Mouse (Mus musculus) left cerebral cortex, postnatal 14 days (tissue): Measurements from ENCODE around the gene Nabp2. TPM values are rescaled to one million over a fixed set of nuclear protein-coding genes. Genes with fewer than 3 reads are reported as not detected.

Experiments used
- DNase-seq, 2 experiments: peaks; one replicate each; pipeline ENCODE4 v3.0.0; 2021 to 2022; ENCODE audit warnings: low spot score in 2 of 2, mixed read lengths in 1 of 2
- intact Hi-C: fragments of 180-260 bp; cut with DNase I; formaldehyde crosslinking; loops from one replicate; pipeline ENCODE4 v1.15.1; 2025
- total RNA-seq, 2 experiments: library from RNA; stranded (reverse); gene quantifications; 2 replicates each; pipeline ENCODE4 v1.2.3; 2021

Gene Nabp2
- total RNA-seq, 2 experiments from 2014 or later = 88.3 to 92.5 TPM

GRCm38 (mm10) chr10:128396716-128397264, 14.5 kb downstream of the Nabp2 start:
- intact Hi-C loops = no loop called here

DNA sequence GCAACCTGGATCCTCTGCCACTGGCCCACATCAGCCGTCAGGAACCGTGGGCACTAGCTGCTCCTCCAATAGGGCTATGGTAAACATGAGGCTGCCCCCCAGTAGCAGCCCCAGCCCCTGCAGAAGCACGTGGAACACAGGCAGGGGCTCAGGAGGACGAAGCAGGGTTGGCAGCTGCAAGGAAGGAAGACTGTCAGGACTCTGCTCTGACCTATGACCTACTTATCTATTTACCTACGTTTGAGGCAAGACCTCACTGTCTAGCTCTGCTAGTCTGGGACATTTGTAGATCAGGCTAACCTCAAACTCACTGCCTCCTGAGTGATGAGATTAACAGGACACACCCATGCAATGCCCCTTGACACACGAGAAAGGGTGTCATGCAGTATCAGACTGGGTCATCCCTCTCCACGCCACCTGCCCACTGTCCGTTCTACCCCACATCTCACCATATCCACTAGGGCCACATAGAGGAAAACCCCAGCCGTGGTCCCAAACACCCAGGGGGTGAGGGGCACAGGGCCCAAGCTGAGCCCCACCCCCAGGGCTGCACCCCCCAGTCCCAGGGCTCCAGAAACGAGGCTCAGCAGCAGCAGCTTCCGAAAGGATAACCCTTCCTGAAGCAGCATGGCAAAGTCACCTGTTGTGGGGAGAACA, 15.1 kb downstream of the Nabp2 start:
- DNase-seq = no peak
- intact Hi-C loops = no loop called here

More at GRCm38 (mm10) chr10:128396716-128397264, 14.5 kb downstream of the Nabp2 start:
- no peak for DNase-seq

DNA sequence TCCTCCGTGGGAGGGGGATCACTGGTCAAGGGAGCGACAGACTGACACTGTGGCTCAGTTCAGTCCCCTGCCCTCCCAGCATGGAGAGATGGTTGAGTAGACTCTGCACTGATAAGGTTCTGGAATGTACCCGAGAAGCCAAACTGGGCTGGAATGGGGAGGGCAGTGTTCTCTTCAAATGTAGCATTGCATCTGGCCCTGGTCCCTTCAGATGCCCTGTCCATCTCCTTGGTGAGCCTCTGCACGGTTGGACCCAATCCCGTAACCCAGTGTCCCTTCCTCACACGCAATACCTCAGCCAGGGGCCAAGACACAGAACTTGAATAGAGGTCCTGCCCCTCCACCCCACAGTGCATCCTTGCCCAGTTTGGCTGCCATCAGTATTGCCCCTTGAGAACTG, 19.4 kb downstream of the Nabp2 start:
- no peak for DNase-seq
- intact Hi-C loops = no loop called here

DNA sequence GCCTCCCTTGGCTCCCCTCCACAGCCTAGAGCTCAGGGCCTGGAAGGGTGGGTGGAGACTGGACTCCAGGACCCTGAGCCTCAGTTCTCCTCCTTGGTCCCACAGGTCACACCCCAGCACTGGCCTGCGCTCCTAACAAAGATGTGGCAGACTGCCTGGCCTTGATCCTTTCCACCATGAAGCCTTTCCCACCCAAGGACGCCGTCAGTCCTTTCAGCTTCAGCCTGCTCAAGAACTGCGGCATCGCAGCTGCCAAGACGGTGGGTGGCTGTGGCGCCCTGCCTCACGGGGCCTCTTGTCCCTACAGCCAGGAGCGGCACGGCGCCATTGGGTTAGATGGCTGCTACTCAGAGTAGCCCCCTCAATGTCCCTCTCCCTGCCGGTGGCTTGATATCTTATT, 20.9 kb downstream of the Nabp2 start:
- no peak for DNase-seq
- intact Hi-C loops = no loop called here

GRCm38 (mm10) chr10:128389570-128389969, 21.7 kb downstream of the Nabp2 start:
- intact Hi-C loops = no loop called here
- no peak for DNase-seq

DNA sequence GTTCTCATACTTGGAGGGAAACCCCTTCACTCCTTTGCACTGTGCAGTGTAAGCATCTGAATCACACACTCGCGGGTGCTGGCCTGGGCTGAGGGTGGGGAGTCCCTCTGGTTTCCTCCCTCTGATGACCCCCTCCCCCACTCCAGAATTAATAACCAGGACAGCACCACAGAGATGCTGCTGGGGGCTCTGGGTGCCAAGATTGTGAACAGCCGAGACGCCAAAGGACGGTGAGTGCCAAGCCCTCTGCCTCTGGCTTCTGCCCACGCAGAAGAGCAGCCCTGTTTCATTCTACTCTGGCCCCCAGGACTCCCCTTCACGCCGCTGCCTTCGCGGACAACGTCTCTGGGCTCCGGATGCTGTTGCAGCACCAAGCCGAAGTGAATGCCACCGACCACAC, 22.4 kb downstream of the Nabp2 start:
- DNase-seq = no peak
- intact Hi-C loops = no loop called here

DNA sequence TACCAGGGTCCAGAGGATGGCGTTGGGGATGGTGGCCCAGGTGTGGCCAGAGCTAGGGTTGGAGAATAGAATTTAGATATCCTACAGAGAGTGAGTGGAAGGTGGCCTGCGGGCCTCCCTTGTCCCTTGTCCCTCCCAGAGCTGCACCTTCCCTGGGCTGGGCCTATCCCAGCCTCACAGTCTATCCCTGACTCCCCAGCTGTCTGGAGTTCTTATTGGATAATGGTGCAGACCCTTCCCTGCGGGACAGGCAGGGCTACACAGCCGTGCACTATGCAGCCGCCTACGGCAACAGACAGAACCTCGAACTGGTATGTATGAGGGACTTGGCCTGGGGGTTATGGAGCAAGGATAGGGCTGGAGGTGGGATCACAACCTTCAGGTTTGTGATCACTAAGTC, 25.4 kb downstream of the Nabp2 start:
- DNase-seq = no peak
- intact Hi-C loops = no loop called here

DNA sequence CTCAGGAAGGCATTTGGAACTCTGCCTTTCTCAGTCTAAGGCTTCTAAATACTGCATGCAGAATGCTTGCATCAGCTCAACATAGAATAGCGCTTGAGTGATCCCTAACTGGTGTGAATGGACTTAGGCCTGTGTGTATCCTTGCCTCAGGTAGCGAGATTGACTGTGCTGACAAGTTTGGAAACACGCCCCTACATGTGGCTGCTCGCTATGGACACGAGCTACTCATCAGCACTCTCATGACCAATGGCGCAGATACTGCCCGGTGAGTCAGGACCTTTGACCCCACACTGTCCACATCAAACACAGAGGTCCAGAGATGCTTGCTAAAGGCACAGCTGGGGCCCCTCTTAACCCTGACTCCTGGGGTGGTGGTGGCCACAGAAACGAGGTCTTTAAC, 28.8 kb downstream of the Nabp2 start:
- intact Hi-C loops = no loop called here
- DNase-seq = no peak

DNA sequence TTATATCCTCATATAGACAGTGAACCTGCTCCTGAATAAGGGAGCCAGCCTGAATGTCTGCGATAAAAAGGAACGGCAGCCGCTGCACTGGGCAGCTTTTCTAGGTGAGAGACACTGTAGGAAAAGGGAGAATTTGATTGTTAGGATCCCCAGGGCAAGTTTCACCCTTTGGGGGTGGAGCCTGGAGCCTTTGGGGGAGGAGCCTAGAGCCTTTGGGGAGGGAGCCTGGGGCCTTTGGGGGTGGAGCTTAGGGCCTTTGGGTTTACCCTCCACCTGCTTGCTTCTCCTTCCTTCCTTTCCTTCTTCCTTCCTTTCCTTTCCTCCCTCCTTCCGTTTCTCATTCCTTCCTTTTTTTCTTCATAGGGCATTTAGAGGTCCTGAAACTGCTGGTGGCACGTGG, 30.7 kb downstream of the Nabp2 start:
- DNase-seq = no peak
- intact Hi-C loops = no loop called here

DNA sequence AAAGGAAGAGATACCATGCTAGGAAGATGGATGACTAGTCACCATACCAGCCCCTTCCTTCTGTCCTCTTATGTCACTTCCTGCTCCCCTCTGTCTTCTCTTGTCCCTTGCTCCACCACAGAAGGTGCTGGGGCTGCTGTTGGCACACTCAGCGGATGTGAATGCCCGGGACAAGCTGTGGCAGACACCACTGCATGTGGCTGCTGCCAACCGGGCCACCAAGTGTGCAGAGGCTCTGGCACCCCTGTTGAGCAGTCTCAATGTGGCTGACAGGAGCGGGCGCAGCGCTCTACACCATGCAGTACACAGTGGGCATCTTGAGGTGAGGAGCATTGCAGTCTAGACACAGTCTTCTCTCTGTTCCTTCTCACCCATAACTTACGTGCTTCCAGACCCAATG, 32.0 kb downstream of the Nabp2 start:
- intact Hi-C loops = loop anchor here (10.0 kb wide), 1 partner anchor 166 kb away; the partner anchor contains the start of genes Rpl41 and Zc3h10
- DNase-seq = no peak

- intact Hi-C loops = loop anchor here (10.0 kb wide), 1 partner anchor 166 kb away; the partner anchor contains the start of genes Rpl41 and Zc3h10
- DNase-seq = no peak
These were observed 32.8 kb downstream of the Nabp2 start for GRCm38 (mm10) chr10:128378462-128378861.

GRCm38 (mm10) chr10:128377940-128378448, 33.3 kb downstream of the Nabp2 start:
- intact Hi-C loops = loop anchor here (10.0 kb wide), 1 partner anchor 167 kb away; the partner anchor contains the start of genes Rpl41 and Zc3h10
- DNase-seq = no peak

- intact Hi-C loops = loop anchor here (10.0 kb wide), 1 partner anchor 167 kb away; the partner anchor contains the start of genes Rpl41 and Zc3h10
- peak in 1 of 2 experiments; percentile 47 for DNase-seq
These were observed 33.9 kb downstream of the Nabp2 start for GRCm38 (mm10) chr10:128377222-128377939.

DNA sequence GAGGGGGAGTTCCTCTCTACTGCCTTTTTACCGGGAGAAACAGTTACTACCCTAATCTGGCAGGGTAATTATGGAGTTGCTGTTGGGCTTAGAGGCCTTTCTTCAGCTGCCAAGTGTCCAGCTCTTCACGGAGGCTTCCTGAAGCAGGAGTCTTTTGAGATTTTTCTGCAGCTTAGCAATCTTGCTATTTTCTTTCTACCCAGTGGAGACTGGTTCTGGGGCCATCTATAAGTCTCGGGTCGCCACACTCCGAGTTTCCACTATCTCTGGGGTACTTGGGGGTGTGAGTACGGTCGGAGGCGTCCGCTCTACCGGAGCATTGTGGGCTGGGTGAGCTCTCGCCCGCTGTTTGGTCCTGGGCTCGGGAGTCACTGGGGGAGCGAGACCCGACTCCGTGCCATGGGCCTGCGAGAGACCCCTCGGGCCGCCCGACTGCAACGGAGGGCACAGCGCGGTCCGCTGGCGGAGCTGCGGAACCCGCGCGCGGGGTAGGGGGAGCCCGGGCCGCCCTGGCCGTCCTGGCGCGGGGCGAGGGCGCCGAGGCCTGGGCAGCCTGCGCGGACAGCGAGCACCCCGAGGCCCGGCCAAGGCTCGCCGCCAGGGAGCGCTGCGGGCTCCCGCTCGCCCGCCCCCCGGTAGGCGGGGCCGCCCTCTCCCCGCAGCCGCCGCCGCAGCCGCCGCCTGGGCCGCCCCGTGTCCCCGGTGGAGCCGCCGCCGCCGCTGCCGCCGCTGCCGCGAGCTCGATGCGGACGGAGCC, 34.7 kb downstream of the Nabp2 start, which contains the start of gene Ankrd52:
Gene Ankrd52, plus strand, starts transcription at position 661 of the 757 bp plus-strand sequence.
- DNase-seq = peak in 1 of 2 experiments; percentile 80
- intact Hi-C loops = loop anchor here (10.0 kb wide), 1 partner anchor 168 kb away; the partner anchor contains the start of genes Rpl41 and Zc3h10

GRCm38 (mm10) chr10:128376099-128376454, 35.2 kb downstream of the Nabp2 start:
- intact Hi-C loops = loop anchor here (10.0 kb wide), 1 partner anchor 169 kb away; the partner anchor contains the start of genes Rpl41 and Zc3h10

DNA sequence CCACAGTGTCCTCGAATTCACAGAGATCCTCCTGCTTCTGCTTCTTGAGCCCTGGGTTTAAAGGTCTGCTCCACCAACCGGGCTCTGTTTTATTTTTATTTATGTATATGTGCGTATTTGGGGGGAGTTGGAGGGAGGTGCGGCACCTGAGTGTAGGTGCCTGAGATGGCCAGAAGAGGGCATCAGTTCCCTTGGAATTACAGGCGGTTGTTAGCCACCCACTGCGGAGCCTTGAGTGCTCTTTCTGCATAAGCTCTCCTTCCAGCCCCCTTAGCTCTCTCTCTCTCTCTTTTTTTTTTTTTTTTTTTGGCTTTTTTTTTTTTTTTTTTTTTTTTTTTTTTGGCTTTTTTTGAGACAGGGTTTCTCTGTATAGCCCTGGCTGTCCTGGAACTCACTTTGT, 36.9 kb downstream of the Nabp2 start:
- peak; percentile 9 to 47 for DNase-seq
- intact Hi-C loops = loop anchor here (10.0 kb wide), 1 partner anchor 170 kb away; the partner anchor contains the start of genes Rpl41 and Zc3h10

More at GRCm38 (mm10) chr10:128376099-128376454, 35.2 kb downstream of the Nabp2 start:
- no peak for DNase-seq

GRCm38 (mm10) chr10:128372989-128373748, 38.1 kb downstream of the Nabp2 start:
- intact Hi-C loops = loop anchor here (10.0 kb wide), 1 partner anchor 172 kb away; the partner anchor contains the start of genes Rpl41 and Zc3h10
- DNase-seq = no peak

- intact Hi-C loops = loop anchor here (10.0 kb wide), 1 partner anchor 173 kb away; the partner anchor contains the start of genes Rpl41 and Zc3h10
- DNase-seq = no peak
These were observed 39.1 kb downstream of the Nabp2 start for GRCm38 (mm10) chr10:128372142-128372541.
